Mouse (Mus musculus): ENCODE measurements at regions not wholly inside any gene's neighbourhood (a gene's known extent, or its start where the extent isn't known, plus 50 kb on each side); places are given as distances from the start of the nearest gene placed in this dataset.
A peak's percentile ranks its signal among the peaks of the same experiment; 100 is the strongest.

DNA sequence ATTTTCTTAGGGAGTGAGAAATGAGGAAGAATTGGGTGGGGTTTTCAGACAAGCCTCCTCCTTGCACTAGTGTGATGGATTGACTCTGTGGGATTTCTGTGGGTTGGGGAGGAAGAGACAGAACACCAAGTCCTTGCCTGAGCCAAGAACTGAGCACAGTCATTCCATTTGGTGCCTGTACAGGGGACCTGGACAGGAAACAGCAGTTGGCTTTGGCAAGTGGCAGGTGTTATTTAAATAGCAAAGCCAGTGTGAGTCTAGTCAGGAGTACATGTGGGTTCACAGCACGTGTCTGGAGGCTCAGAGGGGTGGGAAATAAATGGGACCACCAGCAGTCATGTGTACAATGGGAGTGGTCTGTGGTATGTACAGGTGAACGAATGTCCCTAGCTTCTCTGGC lies 341.0 kb upstream of the Auts2 start:
- no peak for DNase-seq

DNA sequence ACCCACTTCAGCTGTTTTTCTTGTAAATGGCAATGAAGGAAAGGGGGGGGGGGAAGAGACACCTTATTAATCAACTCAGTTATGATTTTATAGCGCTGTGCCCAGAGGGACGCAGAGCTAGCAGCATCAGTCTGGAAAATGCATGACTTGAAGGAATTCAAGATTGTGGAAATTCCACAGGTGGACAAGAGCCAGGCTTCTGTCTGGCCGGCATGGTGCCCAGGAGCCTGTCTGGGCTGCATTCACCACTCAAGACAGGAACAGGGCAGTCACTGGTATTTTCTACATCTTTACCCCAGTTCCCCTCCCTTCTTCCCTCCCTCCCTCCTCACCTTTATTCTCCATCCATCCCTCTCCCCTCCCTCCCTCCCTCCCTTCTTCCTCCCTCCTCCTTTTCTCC lies 339.1 kb upstream of the Auts2 start:
- DNase-seq, result no peak

- no peak for DNase-seq
These were observed 338.0 kb upstream of the Auts2 start for GRCm38 (mm10) chr5:132881170-132881569.

DNA sequence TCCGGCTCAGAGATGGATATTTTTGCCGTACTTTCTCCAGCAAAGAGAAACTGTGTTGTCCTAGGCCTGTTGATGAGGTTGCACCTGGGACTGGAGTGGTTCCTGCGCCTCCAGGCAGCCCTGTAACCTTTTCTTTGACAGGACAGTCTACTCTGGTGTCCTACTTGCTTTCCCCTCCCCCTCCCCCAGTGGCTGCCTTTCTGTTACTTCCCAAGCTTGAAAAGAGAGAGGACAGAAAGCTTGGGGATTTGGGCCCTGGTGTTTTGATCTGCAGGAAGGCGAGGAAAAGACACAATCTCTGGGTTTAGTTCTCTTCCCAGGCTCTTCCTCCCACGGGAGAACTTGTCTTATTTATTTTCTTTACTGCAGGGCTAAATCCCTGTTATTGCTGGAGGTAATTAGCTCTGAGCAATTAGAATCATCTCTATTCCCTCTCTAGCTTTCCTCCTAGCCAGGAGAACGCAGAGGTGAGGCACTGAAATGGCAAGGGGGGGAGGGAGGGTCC lies 333.2 kb upstream of the Auts2 start:
- peak; percentile 21 for DNase-seq

DNA sequence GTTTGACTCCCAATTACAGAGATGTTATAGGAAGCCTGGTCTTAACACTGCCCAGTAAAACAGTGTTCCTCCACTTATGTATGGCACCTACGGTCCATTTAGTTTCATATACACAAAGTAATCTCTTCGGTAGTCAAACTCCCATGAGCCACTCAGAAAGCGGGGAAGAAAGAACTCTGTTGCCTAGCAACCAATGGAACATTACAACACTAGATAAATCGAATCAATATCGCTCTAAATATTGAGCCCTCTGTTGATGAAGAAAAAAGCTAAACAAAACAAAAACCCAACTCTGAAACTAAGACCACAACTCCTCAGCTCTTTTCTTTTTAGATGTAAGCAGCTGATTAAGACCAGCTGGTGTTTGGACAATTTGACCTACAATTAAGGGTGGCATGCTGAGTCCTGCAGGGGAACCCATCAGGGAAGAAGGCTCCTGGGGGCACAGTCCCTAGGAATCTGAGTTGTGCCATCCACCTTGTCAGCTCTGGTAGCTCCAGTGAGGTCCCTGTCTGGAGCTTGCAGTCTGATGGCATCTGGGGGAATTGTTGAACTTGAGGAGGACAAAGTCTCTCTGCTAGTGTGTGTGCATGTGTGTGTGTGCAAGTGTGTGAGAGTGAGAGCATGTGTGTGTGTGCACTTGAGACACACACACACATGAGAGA lies 315.8 kb upstream of the Auts2 start:
- no peak for DNase-seq

GRCm38 (mm10) chr5:132855619-132856510 lies 312.7 kb upstream of the Auts2 start:
- peak; percentile 27 for DNase-seq

DNA sequence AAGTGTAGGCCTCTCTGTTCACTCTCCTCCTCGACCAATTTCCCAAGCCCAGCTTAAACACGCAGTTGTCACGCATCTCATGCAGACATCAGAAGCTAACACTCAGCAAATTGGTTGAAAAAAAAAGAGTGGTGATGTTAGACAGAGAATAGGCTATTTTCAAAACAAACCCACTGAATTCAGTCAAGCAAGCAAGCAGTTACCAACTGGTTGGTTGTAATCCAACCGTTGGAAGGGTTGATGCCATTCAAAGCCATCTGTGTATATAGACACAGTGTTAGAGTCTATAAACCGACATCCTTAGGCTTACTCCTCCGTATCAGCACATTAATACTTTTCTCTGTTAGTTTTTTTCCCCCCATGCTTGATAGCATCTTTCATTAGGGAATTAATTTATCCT lies 307.6 kb upstream of the Auts2 start:
- no peak for DNase-seq

GRCm38 (mm10) chr5:132848086-132848485 lies 304.9 kb upstream of the Auts2 start:
- no peak for DNase-seq

- no peak for DNase-seq
These were observed 300.1 kb upstream of the Auts2 start for GRCm38 (mm10) chr5:132843284-132843683.

DNA sequence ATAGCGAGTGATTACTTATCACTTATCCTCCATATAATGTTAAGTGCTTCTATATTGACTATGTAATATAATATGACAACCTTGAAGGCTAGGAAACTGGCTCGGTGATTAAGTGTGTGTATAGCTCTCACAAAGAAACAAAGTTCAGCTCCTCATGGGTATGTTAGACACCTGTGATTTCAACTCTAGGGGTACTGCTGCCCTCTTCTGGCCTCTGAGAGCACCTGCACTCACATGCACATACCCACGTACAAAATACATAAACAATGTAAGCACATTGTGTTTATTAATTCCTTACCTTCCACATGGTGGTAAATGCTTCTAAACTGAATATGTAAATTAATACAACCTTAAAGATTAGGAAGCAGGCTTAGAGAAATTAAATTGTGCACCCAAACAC lies 298.6 kb upstream of the Auts2 start:
- DNase-seq, result no peak

DNA sequence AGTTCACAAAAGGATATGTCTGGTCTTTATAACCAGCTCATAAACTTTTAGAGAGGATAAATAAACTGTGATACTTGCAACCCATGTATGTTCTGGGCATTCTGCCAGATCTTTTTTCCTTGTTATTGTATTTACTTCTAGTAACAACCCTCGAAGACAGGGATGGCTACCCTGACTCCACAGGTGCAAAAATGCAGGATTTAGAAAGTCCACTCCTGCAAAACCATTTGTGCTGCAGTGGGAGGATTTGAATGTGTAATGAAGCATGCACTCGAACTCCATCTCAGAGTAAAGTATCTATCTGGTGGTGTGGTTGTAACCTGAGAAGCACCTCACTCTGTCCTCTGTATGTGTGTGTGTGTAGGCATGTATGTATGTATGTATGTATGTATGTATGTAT lies 294.3 kb upstream of the Auts2 start:
- no peak for DNase-seq

- DNase-seq, result peak; percentile 14
These were observed 285.8 kb upstream of the Auts2 start for GRCm38 (mm10) chr5:132828993-132829392.

DNA sequence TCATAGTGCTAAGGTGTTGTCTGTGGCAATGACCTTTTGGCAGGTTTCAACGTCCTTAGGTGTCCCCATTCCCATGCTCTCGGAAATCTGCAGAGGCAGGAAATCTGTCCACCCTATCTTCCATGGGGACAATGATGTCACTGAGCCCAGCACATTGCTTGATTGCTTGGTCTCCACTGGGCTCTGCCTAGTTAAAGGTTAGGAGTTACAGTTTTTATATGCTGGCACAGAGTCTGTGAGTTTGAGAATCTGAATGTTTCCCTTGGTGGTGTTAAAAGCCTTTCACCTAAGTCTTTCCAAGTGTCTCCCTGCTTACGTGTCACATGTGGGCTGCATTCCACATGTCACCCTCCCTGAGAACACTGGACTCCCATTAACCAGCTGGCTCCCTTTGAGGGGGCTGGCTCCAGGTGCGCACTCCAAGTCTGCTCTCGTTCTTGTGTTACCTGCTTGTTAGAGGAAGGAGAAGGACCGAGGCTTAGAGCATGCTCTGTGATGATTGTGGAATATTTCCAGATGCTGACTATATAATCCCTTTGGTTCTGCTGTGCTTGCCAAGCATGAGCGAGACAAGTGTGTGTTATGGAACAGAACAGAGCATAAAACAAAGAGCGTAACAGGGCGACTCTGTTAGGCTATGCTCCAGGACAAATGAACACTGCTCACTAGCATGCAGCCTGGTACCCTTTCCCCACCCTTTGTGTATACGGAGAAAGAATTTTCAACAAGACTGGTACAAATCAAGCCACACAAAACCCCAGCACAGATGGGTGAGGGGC lies 284.6 kb upstream of the Auts2 start:
- no peak for DNase-seq

DNA sequence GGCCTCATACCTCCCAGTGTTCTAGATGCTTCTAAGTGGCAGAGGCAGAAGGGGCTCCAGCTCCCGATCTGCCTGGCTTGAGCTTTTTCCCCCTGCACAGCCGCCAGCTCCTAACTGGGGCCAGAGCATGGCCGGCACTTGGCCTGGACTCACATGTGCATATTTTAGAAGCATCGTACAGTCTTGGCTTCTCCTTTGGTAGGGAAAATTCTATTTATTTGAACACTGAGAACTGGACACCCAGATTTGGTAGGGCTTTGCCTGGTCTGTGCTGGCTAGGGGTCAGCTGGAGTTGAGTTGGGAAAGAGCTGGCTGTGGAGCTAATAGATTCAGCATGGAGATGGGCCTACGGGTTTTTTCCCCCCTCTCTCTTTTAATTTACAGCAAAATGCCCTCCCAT lies 282.9 kb upstream of the Auts2 start:
- DNase-seq, result no peak

GRCm38 (mm10) chr5:132817665-132818064 lies 274.5 kb upstream of the Auts2 start:
- DNase-seq, result no peak

GRCm38 (mm10) chr5:132809181-132809580 lies 266.0 kb upstream of the Auts2 start:
- DNase-seq, result peak; percentile 26

DNA sequence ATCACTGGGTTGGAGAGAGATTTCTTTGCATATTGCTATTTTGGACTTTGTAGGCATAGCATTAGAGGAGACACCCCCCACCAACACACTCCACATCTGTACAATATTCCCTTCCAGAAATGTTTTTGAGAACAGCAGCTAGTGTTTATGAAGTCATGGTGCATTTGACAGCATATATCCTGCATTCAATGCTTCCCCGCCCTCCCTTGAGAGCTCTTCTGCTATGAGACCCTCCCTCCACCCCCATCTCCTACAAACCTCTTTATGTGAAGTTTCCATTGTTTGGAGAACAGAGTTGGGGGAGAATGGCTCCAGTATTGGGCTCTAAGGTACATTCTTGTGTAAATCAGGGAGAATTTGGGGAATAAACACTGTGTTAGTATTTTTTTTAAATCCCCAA lies 252.9 kb upstream of the Auts2 start:
- no peak for DNase-seq

GRCm38 (mm10) chr5:132792484-132792883 lies 249.3 kb upstream of the Auts2 start:
- no peak for DNase-seq

GRCm38 (mm10) chr5:132785291-132785690 lies 242.1 kb upstream of the Auts2 start:
- DNase-seq, result no peak

DNA sequence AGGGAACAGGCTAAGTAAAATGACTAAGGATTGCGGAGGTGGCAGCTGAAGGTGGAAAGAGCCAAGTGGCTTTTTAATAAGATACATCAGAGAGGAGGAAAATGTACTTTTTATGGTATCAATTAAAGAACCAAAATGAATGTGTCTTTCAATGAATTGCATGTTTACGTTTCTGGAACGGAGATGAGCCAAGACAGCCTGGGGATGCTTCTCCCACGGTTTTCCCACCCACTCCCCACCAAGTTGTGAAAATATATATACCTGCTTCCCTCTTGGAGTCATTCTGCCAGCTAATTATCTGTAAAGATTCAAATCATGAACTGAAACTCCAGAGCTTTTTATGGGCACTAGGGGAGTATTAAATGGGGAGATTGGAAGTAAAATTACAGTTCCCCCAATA lies 241.6 kb upstream of the Auts2 start:
- DNase-seq, result no peak

DNA sequence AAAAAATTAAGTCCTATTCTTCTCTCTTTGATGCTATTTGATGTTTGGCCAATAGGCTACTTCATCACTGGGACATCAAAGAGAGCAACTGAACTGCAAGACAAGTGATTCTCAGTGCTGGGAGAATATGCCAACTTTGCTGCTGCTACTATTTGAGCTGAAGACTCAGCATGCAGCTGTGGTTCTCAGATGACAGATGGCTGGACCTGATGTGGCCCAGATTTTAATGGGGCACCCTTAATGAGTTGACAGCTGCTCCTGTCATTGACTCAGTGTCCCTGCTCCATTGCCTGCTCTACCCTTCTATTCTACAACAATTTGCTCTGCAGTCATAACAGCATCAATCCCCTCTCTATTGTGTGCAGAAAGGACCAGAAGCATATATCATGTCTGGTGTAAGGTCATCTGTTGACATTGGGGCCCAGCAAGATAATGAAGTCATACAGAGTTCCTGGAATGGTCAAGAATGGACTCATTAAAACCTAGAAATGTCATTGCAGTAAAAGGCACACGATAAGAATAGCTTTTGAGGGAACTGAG lies 231.1 kb upstream of the Auts2 start:
- no peak for DNase-seq

DNA sequence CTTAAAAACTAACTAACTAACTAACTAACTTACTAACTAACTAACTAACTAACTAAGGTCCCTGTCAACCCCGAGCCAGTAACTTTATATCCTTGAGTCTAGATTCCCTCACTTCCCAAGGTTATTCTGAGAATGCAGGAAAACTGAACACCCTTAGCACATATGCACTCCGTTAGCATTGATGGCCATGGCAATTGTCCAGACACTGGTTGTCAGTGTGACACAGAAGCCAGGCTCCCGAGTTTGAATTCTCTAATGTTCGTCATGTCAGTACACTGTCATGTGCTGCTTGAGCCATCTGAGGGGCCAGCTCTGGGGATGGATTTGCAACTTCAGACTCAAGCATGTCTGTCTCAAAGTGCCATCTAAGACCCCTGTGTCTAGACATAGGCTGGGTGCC lies 217.3 kb upstream of the Auts2 start:
- DNase-seq, result peak; percentile 16

GRCm38 (mm10) chr5:132759751-132760150 lies 216.6 kb upstream of the Auts2 start:
- no peak for DNase-seq

All from kidney, postnatal 10 days (tissue).